8 mouse cellular contexts compared by ENCODE assay signal in genomic region chr9:99242035-99242434, GRCm38 (mm10). TPM values are rescaled to one million over a fixed set of nuclear protein-coding genes. Genes with fewer than 3 reads are reported as not detected.
DNase-seq lines count a peak whose midpoint lies in the region; ATAC-seq lines count a peak whose summit lies in the region.

No protein-coding gene starts in this region.

- H3K4me1 ChIP-seq in kidney, embryonic 16.5 days (ENCODE audit: insufficient read depth, low read length) = peaks cover 7% of the 10 kb centered on the region
- peaks cover 53% of the 10 kb centered on the region for H3K4me1 ChIP-seq in liver, embryonic 12.5 days
- H3K4me1 ChIP-seq in neural tube, embryonic 13.5 days (replicated peaks) = peaks cover 26% of the 10 kb centered on the region

- no peaks in the 10 kb centered on the region for H3K36me3 ChIP-seq in kidney, embryonic 16.5 days (ENCODE audit: insufficient read depth, low read length)
- H3K36me3 ChIP-seq in liver, embryonic 12.5 days = peaks cover 12% of the 10 kb centered on the region
- H3K36me3 ChIP-seq in neural tube, embryonic 13.5 days = peaks cover 6% of the 10 kb centered on the region; the same call in 1 of the 2 replicates

- H3K4me2 ChIP-seq in kidney, embryonic 16.5 days (replicated peaks; ENCODE audit: low read depth, low read length) = peak overlapping the region; percentile 66; the same call in 1 of the 2 replicates
- H3K4me2 ChIP-seq in liver, embryonic 12.5 days = peak overlapping the region; percentile 77
- peak overlapping the region; percentile 64 for H3K4me2 ChIP-seq in neural tube, embryonic 13.5 days

- H3K27ac ChIP-seq in kidney, embryonic 16.5 days (ENCODE audit: low read length) = no peak overlapping the region
- peak overlapping the region; percentile 98 for H3K27ac ChIP-seq in liver, embryonic 12.5 days
- no peak overlapping the region for H3K27ac ChIP-seq in neural tube, embryonic 13.5 days (replicated peaks)

- DNase-seq in urinary bladder, adult 18-20 months (ENCODE audit: low spot score in 2 of 2) = peak; percentile 14 to 31
- DNase-seq in urinary bladder, adult 2 months (ENCODE audit: low spot score) = no peak
- peak; percentile 57 to 61 for DNase-seq in cerebellum, postnatal 36 days
- peak; percentile 7 to 42 for DNase-seq in heart, adult 9 months (ENCODE audit: low spot score in 2 of 2)
- DNase-seq in testis, postnatal 14 days (ENCODE audit: low spot score) = peak; percentile 49

- WGBS in kidney, embryonic 16.5 days = 3% methylated on average over 7 of the region's 7 CpGs
- whole genome bisulfite sequencing in liver, embryonic 12.5 days (ENCODE audit: insufficient replicate concordance) = under 1% methylated on average over 7 of the region's 7 CpGs
- 3% methylated on average over 7 of the region's 7 CpGs for WGBS in neural tube, embryonic 13.5 days

- no peaks in the 10 kb centered on the region for H3K9me3 ChIP-seq in kidney, embryonic 16.5 days (ENCODE audit: low read length)
- no peaks in the 10 kb centered on the region for H3K9me3 ChIP-seq in liver, embryonic 12.5 days (replicated peaks)
- H3K9me3 ChIP-seq in neural tube, embryonic 13.5 days = no peaks in the 10 kb centered on the region

- no peaks in the 10 kb centered on the region for H3K27me3 ChIP-seq in kidney, embryonic 16.5 days (ENCODE audit: insufficient read depth, low read length)
- H3K27me3 ChIP-seq in liver, embryonic 12.5 days (replicated peaks) = no peaks in the 10 kb centered on the region
- no peaks in the 10 kb centered on the region for H3K27me3 ChIP-seq in neural tube, embryonic 13.5 days

- H3K9ac ChIP-seq in kidney, embryonic 16.5 days (replicated peaks; ENCODE audit: low read length) = no peak overlapping the region
- peak overlapping the region; percentile 78; the same call in 1 of the 2 replicates for H3K9ac ChIP-seq in liver, embryonic 12.5 days
- H3K9ac ChIP-seq in neural tube, embryonic 13.5 days = no peak overlapping the region

- ATAC-seq in kidney, embryonic 16.5 days (ENCODE audit: low FRiP score, low TSS enrichment) = no peak
- ATAC-seq in liver, embryonic 12.5 days = no peak
- ATAC-seq in neural tube, embryonic 13.5 days (ENCODE audit: low read depth) = no peak

- H3K4me3 ChIP-seq in kidney, embryonic 16.5 days (ENCODE audit: low read length) = no peak overlapping the region
- H3K4me3 ChIP-seq in liver, embryonic 12.5 days = peak overlapping the region; percentile 85
- H3K4me3 ChIP-seq in neural tube, embryonic 13.5 days = no peak overlapping the region

RNA-seq across cellular contexts. Expression of gene Cep70, which starts 1.1 kb away (rescaled TPM):
- 10.3 and 13.1 TPM in 2 replicates for polyA plus RNA-seq in urinary bladder, adult 2 months (2012; rRNA removed)
- polyA plus RNA-seq in kidney, embryonic 16.5 days (2015; fragmentation: Nextera tagmentation; extraction: Ambion mirVana) = 25.5 and 32.2 TPM in 2 replicates
- 41.6 and 41.7 TPM in 2 replicates for polyA plus RNA-seq in liver, embryonic 12.5 days (2016; fragmentation: Nextera tagmentation; extraction: Ambion mirVana)
- 56.2 and 57.1 TPM in 2 replicates for polyA plus RNA-seq in neural tube, embryonic 13.5 days (2015; fragmentation: Nextera tagmentation; extraction: Ambion mirVana)

RNA-seq across cellular contexts. Expression of gene Faiml, which starts 5.0 kb away (rescaled TPM):
- not detected in 2 replicates for polyA plus RNA-seq in urinary bladder, adult 2 months (2012; rRNA removed)
- not detected in 2 replicates for polyA plus RNA-seq in kidney, embryonic 16.5 days (2015; fragmentation: Nextera tagmentation; extraction: Ambion mirVana)
- not detected in 2 replicates for polyA plus RNA-seq in liver, embryonic 12.5 days (2016; fragmentation: Nextera tagmentation; extraction: Ambion mirVana)
- not detected in 2 replicates for polyA plus RNA-seq in neural tube, embryonic 13.5 days (2015; fragmentation: Nextera tagmentation; extraction: Ambion mirVana)
